Mouse (Mus musculus) cerebellum, postnatal 36 days (tissue): ENCODE results near the gene Phf8.
"Not testable (repeated sequence)": the region's sequence is repeated elsewhere in the genome, so short reads cannot be mapped to it uniquely, and the experiment has no call there.

Source experiments
- DNase-seq, 2 experiments: peaks; one replicate each; pipeline ENCODE4 v3.0.0; 2021 to 2022; ENCODE audit warnings: mixed read lengths in 2 of 2

Gene Phf8

GRCm38 (mm10) chrX:151520458-151521322 lies at the start of gene Phf8:
Phf8 (plus strand) TSS chrX:151520672.
- peak; percentile 90 to 96 for DNase-seq

GRCm38 (mm10) chrX:151488128-151488527 lies 32.3 kb upstream of the Phf8 start:
- DNase-seq = no peak

GRCm38 (mm10) chrX:151493269-151493668 lies 27.2 kb upstream of the Phf8 start:
- not testable (repeated sequence) for DNase-seq

GRCm38 (mm10) chrX:151496596-151496995 lies 23.9 kb upstream of the Phf8 start:
- no peak for DNase-seq

GRCm38 (mm10) chrX:151508536-151508935 lies 11.9 kb upstream of the Phf8 start:
- no peak for DNase-seq

- no peak for DNase-seq
These were observed 10.6 kb upstream of the Phf8 start for GRCm38 (mm10) chrX:151509906-151510305.

- DNase-seq = no peak
These were observed 7.4 kb upstream of the Phf8 start for GRCm38 (mm10) chrX:151513066-151513465.

- DNase-seq = no peak
These were observed 6.8 kb upstream of the Phf8 start for GRCm38 (mm10) chrX:151513694-151514093.

GRCm38 (mm10) chrX:151518181-151518580 lies 2.3 kb upstream of the Phf8 start:
- no peak for DNase-seq

GRCm38 (mm10) chrX:151520127-151520457 lies 380 bp upstream of the Phf8 start:
- DNase-seq = no peak

GRCm38 (mm10) chrX:151521786-151522522 lies 1.5 kb downstream of the Phf8 start:
- peak; percentile 6 to 14 for DNase-seq

- DNase-seq = no peak
These were observed 32.9 kb downstream of the Phf8 start for GRCm38 (mm10) chrX:151553356-151553755.

- DNase-seq = no peak
These were observed 54.7 kb downstream of the Phf8 start for GRCm38 (mm10) chrX:151575166-151575565.

- DNase-seq = no peak
These were observed 122.9 kb downstream of the Phf8 start for GRCm38 (mm10) chrX:151643386-151643785.

GRCm38 (mm10) chrX:151653744-151654143 lies 133.3 kb downstream of the Phf8 start:
- no peak for DNase-seq

GRCm38 (mm10) chrX:151674492-151675171 lies 154.2 kb downstream of the Phf8 start:
- DNase-seq = no peak
